30 mouse cellular contexts compared by ENCODE assay signal in the genomic region with DNA sequence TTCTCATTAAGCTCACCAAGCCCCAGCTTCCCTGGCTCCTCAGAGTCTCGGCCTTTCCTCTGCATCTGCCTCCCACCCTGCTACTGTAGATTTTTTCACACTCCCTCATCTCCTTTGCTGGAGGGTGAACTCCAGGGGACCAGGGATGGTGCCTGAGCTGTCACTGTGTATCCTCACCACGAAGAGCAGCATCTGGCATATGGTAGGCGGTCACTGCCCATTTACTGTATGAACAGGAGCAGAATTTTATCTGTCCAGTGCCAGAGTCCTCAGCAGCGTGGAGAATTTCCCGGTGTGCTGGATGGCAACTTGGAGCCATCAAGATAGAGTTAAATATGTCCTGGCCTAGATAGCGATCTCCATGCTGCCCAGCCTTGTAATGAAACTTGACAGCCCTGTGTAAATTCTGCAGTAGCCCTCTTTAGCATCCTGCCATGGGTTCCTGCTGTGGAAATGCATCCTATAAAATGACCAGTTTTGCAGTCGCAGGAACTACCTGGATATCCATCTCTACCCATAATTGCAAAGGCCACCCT.
DNase-seq lines count a peak whose midpoint lies in the region; ATAC-seq lines count a peak whose summit lies in the region.
"Had no signal": no experiment of that assay in that cellular context is flagged by ENCODE, and none has a peak within 500 bp of the region (broad histone marks: within the 10 kb centered on the region; RNA-seq: fewer than 3 reads in every experiment).

No protein-coding gene starts in this region.

- WGBS in heart, embryonic 11.5 days (ENCODE audit: insufficient replicate concordance), result 67% methylated on average over 7 of the region's 7 CpGs

- H3K27me3 ChIP-seq in heart, embryonic 11.5 days (ENCODE audit: control insufficient read depth, insufficient read depth, low read length), result no peaks in the 10 kb centered on the region
- H3K27me3 ChIP-seq: embryonic facial prominence, embryonic 15.5 days; forebrain, embryonic 12.5 days; heart, embryonic 12.5 days; hindbrain, embryonic 15.5 days; kidney, embryonic 15.5 days; limb, embryonic 15.5 days; midbrain, embryonic 15.5 days; neural tube, embryonic 12.5 days had no signal

- H3K4me2 ChIP-seq in heart, embryonic 11.5 days, result no peak overlapping the region
- H3K4me2 ChIP-seq: embryonic facial prominence, embryonic 15.5 days; forebrain, embryonic 12.5 days; heart, embryonic 12.5 days; hindbrain, embryonic 15.5 days; kidney, embryonic 15.5 days; limb, embryonic 15.5 days; midbrain, embryonic 15.5 days; neural tube, embryonic 12.5 days had no signal

- 0 out of 2 replicates have a peak, but pooled peaks have one; percentile 20 for ATAC-seq in cerebellum, adult (ENCODE audit: insufficient number of reproducible peaks, low FRiP score, low TSS enrichment)
- no peak for ATAC-seq in heart, embryonic 11.5 days (replicated peaks; ENCODE audit: insufficient number of reproducible peaks, low FRiP score, low TSS enrichment)
- ATAC-seq: CD4-positive, CD25-positive, alpha-beta regulatory T cell, adult 4 months; forebrain, postnatal 0 days; midbrain, embryonic 15.5 days had no signal

- no peaks in the 10 kb centered on the region for H3K4me1 ChIP-seq in heart, embryonic 11.5 days (ENCODE audit: control insufficient read depth, insufficient read depth, low read length)
- H3K4me1 ChIP-seq: embryonic facial prominence, embryonic 10.5 days; embryonic facial prominence, embryonic 15.5 days; forebrain, embryonic 12.5 days; heart, embryonic 12.5 days; hindbrain, embryonic 15.5 days; kidney, embryonic 15.5 days; limb, embryonic 10.5 days; limb, embryonic 15.5 days; midbrain, embryonic 15.5 days; neural tube, embryonic 12.5 days had no signal

- intact Hi-C loops in left cerebral cortex, postnatal 4 days (cut with DNase I), result no loop called here
- intact Hi-C loops in left cerebral cortex, postnatal 36 days (cut with DNase I), result no loop called here
- intact Hi-C loops in heart, postnatal 10 days (cut with DNase I), result no loop called here

- no peak overlapping the region for H3K9ac ChIP-seq in heart, embryonic 11.5 days (ENCODE audit: low read depth, low read length)
- H3K9ac ChIP-seq: embryonic facial prominence, embryonic 15.5 days; forebrain, embryonic 12.5 days; forebrain, postnatal 0 days; heart, embryonic 12.5 days; hindbrain, embryonic 15.5 days; kidney, embryonic 15.5 days; limb, embryonic 15.5 days; liver, embryonic 14.5 days; midbrain, embryonic 15.5 days; neural tube, embryonic 12.5 days had no signal

- no peak overlapping the region for H3K27ac ChIP-seq in heart, embryonic 11.5 days (ENCODE audit: low read depth, low read length)
- H3K27ac ChIP-seq: embryonic facial prominence, embryonic 10.5 days; embryonic facial prominence, embryonic 15.5 days; forebrain, embryonic 12.5 days; hindbrain, embryonic 15.5 days; kidney, embryonic 15.5 days; limb, embryonic 10.5 days; limb, embryonic 15.5 days; liver, embryonic 14.5 days; midbrain, embryonic 15.5 days; neural tube, embryonic 12.5 days had no signal

- peak; percentile 60 for DNase-seq in left cerebral cortex, postnatal 4 days
- no peak for DNase-seq in left cerebral cortex, postnatal 36 days (ENCODE audit: low spot score in 2 of 2)
- DNase-seq in cerebellum, adult 18-20 months, result peak; percentile 35 to 39
- peak; percentile 38 to 58 for DNase-seq in cerebellum, postnatal 10 days
- DNase-seq in heart, postnatal 10 days, result no peak
- DNase-seq in Muller cell, postnatal 12 days (ENCODE audit: inconsistent ontology term), result no peak
- DNase-seq: adrenal gland, postnatal 25 days; forebrain, postnatal 0 days; gastrocnemius, postnatal 14 days; heart, adult 11 months; kidney, adult 18-20 months; kidney, postnatal 25 days; lung, adult 2 months; lung, postnatal 10 days; right cerebral cortex, postnatal 14 days; thymus, postnatal 14 days had no signal

- no peak overlapping the region for H3K4me3 ChIP-seq in heart, embryonic 11.5 days (ENCODE audit: low read depth, low read length)
- H3K4me3 ChIP-seq: embryonic facial prominence, embryonic 10.5 days; embryonic facial prominence, embryonic 15.5 days; forebrain, embryonic 12.5 days; heart, embryonic 12.5 days; hindbrain, embryonic 15.5 days; kidney, embryonic 15.5 days; limb, embryonic 10.5 days; limb, embryonic 15.5 days; midbrain, embryonic 15.5 days; neural tube, embryonic 12.5 days had no signal

- no peaks in the 10 kb centered on the region for H3K36me3 ChIP-seq in heart, embryonic 11.5 days (ENCODE audit: control insufficient read depth, insufficient read depth, low read length)
- H3K36me3 ChIP-seq: embryonic facial prominence, embryonic 10.5 days; embryonic facial prominence, embryonic 15.5 days; forebrain, embryonic 12.5 days; heart, embryonic 12.5 days; hindbrain, embryonic 15.5 days; kidney, embryonic 15.5 days; limb, embryonic 10.5 days; limb, embryonic 15.5 days; midbrain, embryonic 15.5 days; neural tube, embryonic 12.5 days had no signal

- no peaks in the 10 kb centered on the region for H3K9me3 ChIP-seq in heart, embryonic 11.5 days (replicated peaks; ENCODE audit: control insufficient read depth, low read length)
- H3K9me3 ChIP-seq: embryonic facial prominence, embryonic 10.5 days; embryonic facial prominence, embryonic 15.5 days; forebrain, embryonic 12.5 days; heart, embryonic 12.5 days; hindbrain, embryonic 15.5 days; kidney, embryonic 15.5 days; limb, embryonic 10.5 days; limb, embryonic 15.5 days; midbrain, embryonic 15.5 days; neural tube, embryonic 12.5 days had no signal

Comparison
In these comparisons a context has a peak if more than half of its experiments do, and no peak if none do; other contexts are left out.
1. DNase-seq: peak in left cerebral cortex, postnatal 4 days (single experiment), cerebellum, adult 18-20 months (2 of 2) and cerebellum, postnatal 10 days (2 of 2); none in left cerebral cortex, postnatal 36 days (0 of 2), heart, postnatal 10 days (0 of 2) and Muller cell, postnatal 12 days (single experiment).